Mouse (Mus musculus): ENCODE measurements around the gene Tmx4. TPM values are rescaled to one million over a fixed set of nuclear protein-coding genes. Genes with fewer than 3 reads are reported as not detected.

Tmx4 gene
- polyA plus RNA-seq (2015; fragmentation: Nextera tagmentation; extraction: Ambion mirVana) = 8.1 and 10.2 TPM in 2 replicates

DNA sequence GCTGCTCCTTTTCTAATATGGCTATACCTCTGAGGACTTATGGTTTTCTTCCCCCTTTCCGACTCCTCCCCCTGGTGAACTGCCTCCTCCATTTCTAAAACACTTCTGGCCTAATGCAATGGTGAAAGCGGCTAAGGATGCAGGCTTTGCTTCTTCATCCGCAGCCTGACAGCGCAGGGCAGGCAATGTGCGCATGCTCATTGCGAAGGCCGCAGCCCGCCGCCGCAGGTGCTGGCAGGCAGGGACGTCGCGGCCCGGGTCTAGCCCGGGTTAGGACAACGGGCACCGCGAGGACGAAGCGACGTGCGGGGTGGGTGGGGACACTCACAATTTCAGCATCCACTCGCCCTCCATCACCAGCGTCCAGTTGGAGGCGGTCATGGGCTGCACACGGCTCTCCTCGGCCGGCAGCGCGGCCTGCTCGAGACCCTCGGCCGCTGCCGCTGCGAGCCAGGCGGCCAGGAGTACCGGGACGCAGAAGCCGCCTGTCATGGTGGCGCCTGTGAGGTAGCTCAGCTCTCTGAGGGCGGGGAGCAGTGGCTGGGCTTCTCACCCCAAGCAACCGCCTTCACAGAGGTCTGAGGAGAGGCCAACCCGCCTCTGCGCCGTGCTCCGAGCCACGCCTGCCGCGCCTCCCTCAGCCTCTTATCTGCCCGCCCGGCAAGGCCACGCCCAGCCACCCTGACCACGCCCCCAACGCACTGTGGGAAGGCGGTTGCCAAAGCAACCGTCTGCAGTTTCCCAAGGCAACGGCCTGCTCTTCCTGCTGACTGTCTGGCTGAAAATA, at the start of gene Tmx4:
Gene Tmx4, minus strand, starts transcription at position 632 of the 787 bp plus-strand sequence.

GRCm38 (mm10) chr2:134554221-134554727, 89.7 kb downstream of the Tmx4 start, which contains the start of gene Hao1:
TSS of gene Hao1 (minus strand) at chr2:134554368.

Other genes starting within 250 kb of the Tmx4 start
- 0.18 TPM in 1 of 2 replicates, not detected in the other for gene Hao1, start 89.8 kb downstream of the Tmx4 start, polyA plus RNA-seq (2015; fragmentation: Nextera tagmentation; extraction: Ambion mirVana)
- 5.5 and 6.2 TPM in 2 replicates for gene Plcb1, start 141.9 kb upstream of the Tmx4 start, polyA plus RNA-seq (2015; fragmentation: Nextera tagmentation; extraction: Ambion mirVana)

Data from urinary bladder, postnatal 0 days (tissue).